Mouse (Mus musculus) spleen, adult 2 months (tissue): ENCODE results near the gene Itga7. TPM values are rescaled to one million over a fixed set of nuclear protein-coding genes. Genes with fewer than 3 reads are reported as not detected.

Experiments
- DNase-seq, 2 experiments: peaks; one replicate each; pipeline versions ENCODE4 v3.0.0 to v3.0.0-alpha.2; 2012 to 2021; ENCODE audit warnings: low spot score in 2 of 2, low read depth in 1 of 2
- H3K27ac ChIP-seq: fragments of 200-500 bp; 2 replicates; pipeline ENCODE4 v1.5.1; 2012; ENCODE audit warnings: low read length, inconsistent platforms; ENCODE audit not compliant: insufficient read depth
- H3K27me3 ChIP-seq: fragments of 200-500 bp; 2 replicates; pipeline ENCODE4 v1.6.1; 2012; ENCODE audit warnings: mild to moderate bottlenecking, moderate library complexity, low read length, inconsistent platforms; ENCODE audit not compliant: control insufficient read depth, insufficient read depth
- H3K36me3 ChIP-seq: fragments of 200-500 bp; 2 replicates; pipeline ENCODE4 v1.6.1; 2012; ENCODE audit warnings: mild to moderate bottlenecking, low read length, inconsistent platforms; ENCODE audit not compliant: control insufficient read depth, insufficient read depth
- H3K4me1 ChIP-seq: fragments of 200-500 bp; 2 replicates; pipeline ENCODE4 v1.6.1; 2011; ENCODE audit warnings: inconsistent platforms; ENCODE audit not compliant: control insufficient read depth, insufficient read depth, insufficient read length
- H3K4me3 ChIP-seq: fragments of 200-500 bp; 2 replicates; pipeline ENCODE4 v1.5.1; 2011; ENCODE audit warnings: mild to moderate bottlenecking, inconsistent platforms; ENCODE audit not compliant: insufficient read depth, insufficient read length; ENCODE audit errors: extremely low read depth
- CTCF ChIP-seq: fragments of 200-500 bp; IDR thresholded peaks from 2 replicates; pipeline ENCODE4 v1.5.1; 2011; ENCODE audit warnings: mild to moderate bottlenecking, inconsistent platforms; ENCODE audit not compliant: insufficient read depth, insufficient read length, insufficient replicate concordance; ENCODE audit errors: extremely low read depth
- POLR2A ChIP-seq: fragments of 200-500 bp; IDR thresholded peaks from 2 replicates; pipeline ENCODE4 v1.6.1; 2011; ENCODE audit warnings: low read depth, low read length, inconsistent platforms
- WGBS: fragments of 180-500 bp; shearing (Covaris S2); methylation state at CpG from one replicate; pipeline ENCODE4 v1.1.7; 2018; 5-methylcytosine and 5-hydroxymethylcytosine counted together
- polyA plus RNA-seq: library from polyadenylated mRNA; depleted of rRNA; stranded (reverse); fragments of >200 nt; gene quantifications from 2 replicates; pipeline ENCODE4 v1.2.3, GENCODE M21; 2012

Itga7 gene
- polyA plus RNA-seq, 1 experiment = 5.8 TPM

DNA sequence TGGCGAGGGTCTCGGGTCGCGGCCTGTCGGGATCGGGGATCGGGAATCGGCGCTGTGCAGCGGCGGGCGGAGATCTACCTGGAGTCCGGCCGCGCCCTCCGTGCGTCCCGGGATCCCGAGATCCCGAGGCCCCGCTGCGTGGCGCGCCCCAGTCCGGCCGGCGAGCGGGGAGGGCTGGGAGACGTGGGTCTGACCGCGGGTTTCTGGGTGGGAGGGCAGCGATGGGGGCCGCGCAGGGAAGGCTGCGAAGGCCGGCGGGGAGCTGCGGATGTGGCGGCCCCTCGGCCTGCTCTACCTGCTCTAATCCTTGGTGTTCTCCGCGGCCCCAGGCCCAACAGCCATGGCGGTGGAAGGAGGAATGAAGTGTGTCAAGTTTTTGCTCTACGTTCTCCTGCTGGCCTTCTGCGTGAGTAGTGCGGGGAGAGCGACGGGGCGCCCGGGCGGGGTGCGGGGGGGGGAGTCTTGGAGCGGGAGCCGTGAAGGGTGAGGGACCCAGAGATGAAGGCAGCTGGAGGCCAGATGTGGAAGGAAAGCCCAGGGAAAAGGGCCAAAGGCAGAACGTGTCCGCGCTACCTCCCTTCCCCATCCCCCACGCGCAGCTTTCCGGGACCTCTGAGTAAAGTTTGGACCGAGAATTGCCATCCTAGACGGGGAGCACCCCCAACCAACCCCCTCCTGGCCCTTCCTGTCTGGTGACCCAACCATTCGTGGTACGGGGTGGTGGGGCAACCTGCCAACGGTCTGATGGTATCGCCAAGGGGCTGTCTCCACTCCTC is 23.4 kb upstream of the Itga7 start:
- Histone ChIP-seq H3K4me1 (peaks cover 9% of the 10 kb centered on the region; the same call in 1 of the 2 replicates), H3K27ac (peak overlapping the region; percentile 51; the same call in 1 of the 2 replicates), H3K4me3 (peak overlapping the region; percentile 52), H3K36me3 (no peaks in the 10 kb centered on the region), H3K27me3 (peaks cover 14% of the 10 kb centered on the region)
- DNase-seq = no peak
- TF ChIP-seq POLR2A (no peak), CTCF (no peak)
- WGBS = 6% methylated on average over 65 of the region's 66 CpGs

GRCm38 (mm10) chr10:128911430-128911829 is 22.2 kb upstream of the Itga7 start:
- TF ChIP-seq POLR2A = no peak
- TF ChIP-seq CTCF = no peak
- Histone ChIP-seq H3K27me3 (peaks cover 14% of the 10 kb centered on the region), H3K4me3 (no peak overlapping the region), H3K27ac (no peak overlapping the region), H3K36me3 (no peaks in the 10 kb centered on the region), H3K4me1 (peaks cover 9% of the 10 kb centered on the region; the same call in 1 of the 2 replicates)
- DNase-seq = no peak
- 58% methylated on average over 6 of the region's 6 CpGs for WGBS

- H3K27ac ChIP-seq = no peak overlapping the region
- no peaks in the 10 kb centered on the region for H3K36me3 ChIP-seq
- no peak overlapping the region for H3K4me3 ChIP-seq
- TF ChIP-seq POLR2A (no peak), CTCF (no peak)
- H3K27me3 ChIP-seq = peaks cover 14% of the 10 kb centered on the region
- DNase-seq = no peak
- WGBS = 80% methylated on average over 4 of the region's 4 CpGs
- peaks cover 9% of the 10 kb centered on the region; the same call in 1 of the 2 replicates for H3K4me1 ChIP-seq
Observed at GRCm38 (mm10) chr10:128912268-128912667, 21.4 kb upstream of the Itga7 start.

DNA sequence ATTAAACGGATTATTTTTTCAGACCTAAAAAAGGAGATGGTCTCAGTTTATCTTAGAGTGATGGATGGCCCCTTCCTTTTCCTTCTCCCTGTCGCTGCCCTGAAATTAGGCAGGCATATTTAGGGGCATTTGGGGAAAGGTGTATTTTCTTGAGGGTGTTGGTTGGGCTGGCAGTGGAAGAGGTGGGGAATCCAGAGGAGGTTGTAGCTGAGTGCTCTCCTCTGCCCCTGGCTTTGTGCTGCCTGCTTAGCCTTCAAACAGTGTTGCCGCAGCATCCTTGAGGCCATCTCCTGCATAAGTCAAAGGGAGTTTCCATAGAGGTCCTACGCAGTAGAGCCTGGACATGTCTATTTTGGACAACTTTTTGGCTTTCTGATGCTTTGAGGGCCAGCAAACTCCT is 20.8 kb upstream of the Itga7 start:
- 72% methylated on average over 4 of the region's 4 CpGs for WGBS
- TF ChIP-seq POLR2A = no peak
- Histone ChIP-seq H3K4me1 (peaks cover 9% of the 10 kb centered on the region; the same call in 1 of the 2 replicates), H3K27me3 (peaks cover 14% of the 10 kb centered on the region), H3K27ac (no peak overlapping the region), H3K4me3 (no peak overlapping the region), H3K36me3 (peaks cover 3% of the 10 kb centered on the region; the same call in 1 of the 2 replicates)
- DNase-seq = no peak

DNA sequence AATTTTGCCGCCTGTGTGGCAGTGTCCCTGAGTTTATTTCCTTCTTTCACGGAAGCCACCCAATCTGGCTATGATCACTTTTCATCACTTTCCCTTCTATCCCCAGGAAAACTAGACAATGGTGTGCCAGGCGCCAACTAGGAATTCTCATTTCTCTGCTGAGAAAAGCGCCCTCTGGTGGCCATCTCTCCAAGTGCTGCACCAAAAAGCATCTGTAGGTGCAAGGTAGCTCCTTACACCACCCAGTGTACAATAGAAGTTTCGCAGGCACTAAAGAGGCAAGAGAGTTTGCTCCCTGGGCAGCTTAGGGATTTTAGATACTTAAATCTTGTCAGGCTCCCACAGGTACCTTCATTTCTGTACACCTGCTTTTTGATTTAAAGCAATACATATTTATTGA is 20.4 kb upstream of the Itga7 start:
- H3K27ac ChIP-seq = no peak overlapping the region
- peaks cover 9% of the 10 kb centered on the region; the same call in 1 of the 2 replicates for H3K4me1 ChIP-seq
- H3K36me3 ChIP-seq = peaks cover 3% of the 10 kb centered on the region; the same call in 1 of the 2 replicates
- 21% methylated on average over 5 of the region's 5 CpGs for WGBS
- peak; percentile 61 to 75 for DNase-seq
- TF ChIP-seq POLR2A (no peak), CTCF (peak; percentile 82; the same call in 1 of the 2 replicates)
- no peak overlapping the region for H3K4me3 ChIP-seq
- peaks cover 14% of the 10 kb centered on the region for H3K27me3 ChIP-seq

DNA sequence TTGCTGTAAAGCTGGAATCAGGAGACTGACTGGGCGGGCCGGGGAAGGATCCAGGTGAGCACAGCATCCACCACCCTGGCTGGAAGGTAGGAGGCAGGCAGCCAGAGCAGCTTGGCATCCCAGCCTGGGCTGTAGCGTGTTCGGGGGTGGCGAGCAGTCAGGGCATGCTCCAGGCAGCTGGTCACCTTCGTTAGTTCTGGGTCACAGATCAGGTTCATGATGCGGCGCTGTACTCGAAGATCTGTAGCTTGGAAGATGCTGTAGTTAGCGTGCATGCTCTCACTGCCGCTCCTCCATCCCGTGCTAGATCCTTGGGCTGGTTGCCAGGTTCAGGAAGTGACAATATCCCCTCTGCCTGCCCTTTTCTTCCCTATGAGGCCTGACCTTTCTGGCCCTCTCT is 19.9 kb upstream of the Itga7 start:
- DNase-seq = no peak
- Histone ChIP-seq H3K4me1 (peaks cover 9% of the 10 kb centered on the region; the same call in 1 of the 2 replicates), H3K27me3 (peaks cover 14% of the 10 kb centered on the region), H3K36me3 (peaks cover 5% of the 10 kb centered on the region; the same call in 1 of the 2 replicates), H3K4me3 (no peak overlapping the region), H3K27ac (no peak overlapping the region)
- TF ChIP-seq POLR2A (no peak), CTCF (no peak)
- 91% methylated on average over 12 of the region's 12 CpGs for WGBS

DNA sequence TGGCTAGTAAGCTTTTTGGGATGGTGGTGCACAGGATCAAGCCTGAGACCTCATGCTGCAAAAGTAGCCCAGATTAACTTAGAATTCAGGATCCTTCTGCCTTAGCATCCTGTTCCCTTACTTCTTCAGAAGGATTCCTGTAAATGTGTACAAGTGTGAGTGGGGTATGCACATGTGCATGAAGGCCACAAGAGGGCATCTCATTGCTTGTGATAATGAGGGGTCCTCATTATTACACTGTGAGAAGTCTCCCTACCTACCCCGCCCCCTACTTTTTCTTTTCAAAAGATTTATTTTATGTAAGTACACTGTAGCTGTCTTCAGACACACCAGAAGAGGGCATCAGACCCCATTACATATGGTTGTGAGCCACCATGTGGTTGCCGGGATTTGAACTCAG is 18.1 kb upstream of the Itga7 start:
- no peaks in the 10 kb centered on the region for H3K4me1 ChIP-seq
- no peak for DNase-seq
- no peaks in the 10 kb centered on the region for H3K27me3 ChIP-seq
- no peak overlapping the region for H3K27ac ChIP-seq
- H3K36me3 ChIP-seq = peaks cover 9% of the 10 kb centered on the region
- no peak for TF ChIP-seq CTCF
- no peak for TF ChIP-seq POLR2A
- WGBS = 86% methylated on average over 2 of the region's 2 CpGs
- H3K4me3 ChIP-seq = no peak overlapping the region
